Mouse (Mus musculus) bone marrow, adult 2 months (tissue): ENCODE data around the gene Rai14.

Source experiments
- CTCF ChIP-seq: fragments of 200-500 bp; IDR thresholded peaks from 2 replicates; pipeline ENCODE4 v1.5.1; 2011; ENCODE audit warnings: low read length, control low read depth; ENCODE audit not compliant: control insufficient read depth, insufficient read depth
- POLR2A ChIP-seq: fragments of 200-500 bp; IDR thresholded peaks from 2 replicates; pipeline ENCODE4 v1.6.1; 2011; ENCODE audit warnings: low read depth, mild to moderate bottlenecking, control low read depth, low read length, borderline replicate concordance; ENCODE audit not compliant: control insufficient read depth

GRCm38 (mm10) chr15:10720671-10721070 lies 6.2 kb upstream of the Rai14 start:
- TF ChIP-seq CTCF (no peak), POLR2A (no peak)
